Mouse (Mus musculus) G1E (cell line): ENCODE data around the gene Grb2. TPM values are rescaled to one million over a fixed set of nuclear protein-coding genes. Genes with fewer than 3 reads are reported as not detected.

ENCODE experiments used
- ATAC-seq: 2 replicates; pipeline ENCODE4 v1.8.0; 2016; ENCODE audit warnings: mild to moderate bottlenecking; ENCODE audit not compliant: insufficient number of reproducible peaks, poor library complexity, low FRiP score, severe bottlenecking; ENCODE audit errors: extremely low read depth
- DNase-seq: peaks from one replicate; pipeline ENCODE4 v3.0.0; 2012; ENCODE audit warnings: low spot score
- H3K27me3 ChIP-seq: 2 replicates; pipeline ENCODE4 v1.6.1; 2012; ENCODE audit warnings: mild to moderate bottlenecking, low read length, inconsistent platforms; ENCODE audit not compliant: insufficient read depth
- H3K36me3 ChIP-seq: replicated peaks from 2 replicates; pipeline ENCODE3; 2012; ENCODE audit warnings: mild to moderate bottlenecking, inconsistent platforms
- H3K4me1 ChIP-seq: 2 replicates; pipeline ENCODE4 v1.6.1; 2012; ENCODE audit warnings: low read depth, low read length, inconsistent platforms, mixed read lengths; ENCODE audit not compliant: insufficient read depth
- H3K4me3 ChIP-seq: 2 replicates; pipeline ENCODE4 v1.5.1; 2012; ENCODE audit warnings: low read depth, mild to moderate bottlenecking, inconsistent platforms, low read length, moderate library complexity, mixed read lengths
- H3K9me3 ChIP-seq: replicated peaks from 2 replicates; pipeline ENCODE4 v1.6.1; 2012; ENCODE audit warnings: inconsistent platforms
- CTCF ChIP-seq: IDR thresholded peaks from 2 replicates; pipeline ENCODE4 v1.5.1; 2012; ENCODE audit warnings: low read depth, low read length, inconsistent platforms, mixed read lengths
- GATA1 ChIP-seq: IDR thresholded peaks from 2 replicates; pipeline ENCODE4 v1.6.1; 2012; ENCODE audit warnings: borderline replicate concordance, low read length, inconsistent platforms, mixed read lengths
- GATA2 ChIP-seq: IDR thresholded peaks from 2 replicates; pipeline ENCODE4 v1.6.1; 2012; ENCODE audit warnings: low read depth, low read length, inconsistent platforms, borderline replicate concordance
- POLR2AphosphoS5 ChIP-seq: IDR thresholded peaks from 2 replicates; pipeline ENCODE4 v1.6.1; 2012; ENCODE audit warnings: low read depth, low read length, inconsistent platforms; ENCODE audit not compliant: insufficient replicate concordance
- TAL1 ChIP-seq: conservative IDR thresholded peaks from 2 replicates; pipeline ENCODE4 v1.6.1; 2012; ENCODE audit warnings: low read depth, low read length, inconsistent platforms, mixed read lengths
- polyA plus RNA-seq: library from polyadenylated mRNA; stranded (reverse); fragments of >175 nt; gene quantifications from 2 replicates; pipeline ENCODE4 v1.2.3, GENCODE M21; 2012
- total RNA-seq, 2 experiments: library from RNA; stranded (forward) in 1 of 2; stranded (reverse) in 1 of 2; fragments of 200-1000 nt in 1 of 2; fragments of >200 nt in 1 of 2; fragmentation: Nextera tagmentation in 1 of 2; gene quantifications; 2 replicates each; pipeline ENCODE4 v1.2.3; 2014 to 2017

Gene Grb2
- total and polyA plus RNA-seq, 3 experiments: 119 to 224 (median 209) TPM

DNA sequence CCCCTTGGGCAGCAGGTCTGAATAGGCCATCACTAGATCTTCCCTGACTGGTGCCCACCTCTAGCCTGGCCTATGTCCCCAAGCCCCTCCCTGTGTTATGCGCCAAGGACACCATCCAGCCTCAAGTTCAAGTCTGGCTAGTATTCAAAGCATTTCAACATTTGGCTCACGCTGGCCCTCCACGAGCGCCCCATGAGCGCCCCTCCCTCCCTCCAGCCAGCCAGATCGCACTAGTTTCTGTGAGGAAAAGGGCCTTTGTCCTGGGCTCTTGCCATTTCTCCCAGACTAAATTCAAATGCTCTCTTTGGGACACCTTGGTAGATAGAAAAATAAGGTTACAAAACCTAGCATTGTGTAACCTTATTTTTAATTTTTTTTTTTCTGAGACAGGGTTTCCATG is 92.5 kb downstream of the Grb2 start:
- no peak for ATAC-seq
- peaks cover 38% of the 10 kb centered on the region for H3K4me1 ChIP-seq
- TF ChIP-seq GATA2 (no peak), POLR2AphosphoS5 (no peak), CTCF (no peak), GATA1 (no peak), TAL1 (no peak)

DNA sequence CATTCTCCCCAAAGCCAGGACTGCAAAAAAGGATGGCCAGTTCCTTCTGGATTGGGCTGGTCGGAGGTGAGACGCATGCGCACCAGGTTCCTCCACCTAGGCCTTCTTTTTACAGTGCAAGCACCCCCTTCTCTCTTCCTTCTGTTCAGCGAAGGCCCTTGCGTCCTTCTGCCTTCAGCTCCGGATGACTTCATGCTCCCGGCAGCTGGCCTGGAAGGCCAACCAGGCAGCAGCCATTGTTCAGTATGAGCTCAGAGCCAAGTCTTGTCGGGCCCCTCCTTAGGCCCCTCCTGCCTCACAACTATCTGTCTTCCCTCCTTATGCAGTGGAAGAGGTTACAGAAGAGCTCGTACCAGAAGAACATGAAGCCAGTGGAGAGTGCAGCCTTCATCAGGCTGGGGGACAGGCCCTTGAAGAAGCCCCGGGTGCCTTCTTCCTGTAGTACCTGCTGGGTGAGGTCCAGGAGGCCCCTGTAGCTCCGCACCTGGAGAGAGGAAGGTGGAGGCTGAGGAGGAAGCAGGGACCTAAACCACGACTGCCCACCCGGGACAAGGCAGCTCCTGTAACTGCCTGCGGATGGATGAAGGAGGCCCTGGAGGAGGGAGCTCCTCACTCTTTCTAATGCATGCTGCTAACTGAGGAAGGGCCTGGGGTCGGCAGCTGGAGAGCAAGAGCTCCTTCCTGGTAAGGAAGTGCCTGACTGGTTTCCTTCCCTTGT is 93.1 kb downstream of the Grb2 start:
- Histone ChIP-seq H3K4me1 (peaks cover 40% of the 10 kb centered on the region), H3K36me3 (peaks cover 79% of the 10 kb centered on the region)

More for the DNA sequence above, 92.5 kb downstream of the Grb2 start:
- no peak for DNase-seq
- Histone ChIP-seq H3K36me3 (peaks cover 81% of the 10 kb centered on the region), H3K27me3 (no peaks in the 10 kb centered on the region), H3K9me3 (no peaks in the 10 kb centered on the region), H3K4me3 (no peak overlapping the region)

DNA sequence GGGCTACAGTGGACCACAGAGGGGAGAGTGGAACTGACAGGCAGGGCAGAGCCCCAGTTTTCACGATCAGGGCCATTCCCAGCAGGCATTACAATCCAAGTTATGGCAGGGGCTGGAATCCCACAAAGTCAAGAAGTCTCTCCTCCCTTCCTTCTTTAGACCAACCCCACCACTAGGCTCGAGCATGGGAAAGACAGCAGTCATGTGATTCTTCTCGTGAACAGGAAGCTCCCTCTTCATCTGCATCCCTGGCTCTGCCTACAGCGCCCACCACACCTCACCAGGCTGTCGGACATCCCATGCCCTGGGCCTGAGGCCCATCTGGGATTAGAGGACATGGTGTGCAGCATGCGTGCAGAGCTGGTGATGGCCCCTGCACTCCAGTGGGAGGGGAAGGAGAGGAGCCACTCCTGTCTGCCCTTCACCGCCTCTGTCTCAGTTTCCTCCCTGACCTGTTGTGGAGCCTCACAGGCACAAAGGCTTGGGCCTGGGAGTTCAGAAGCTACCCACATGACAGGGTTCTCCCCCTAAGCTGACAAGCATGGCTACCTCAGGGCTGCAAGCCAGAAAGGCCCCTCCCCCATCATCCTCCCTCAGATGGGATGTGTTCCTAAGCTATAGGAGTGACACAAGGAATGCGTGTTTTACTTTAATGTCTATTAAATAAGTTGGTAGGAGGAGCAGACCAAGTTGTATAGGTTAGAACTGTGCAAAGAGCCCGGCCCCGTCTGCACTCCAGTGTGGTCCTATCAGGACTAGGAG is 93.9 kb downstream of the Grb2 start:
- H3K4me3 ChIP-seq: no peak overlapping the region
- no peak for ATAC-seq
- H3K36me3 ChIP-seq: peaks cover 79% of the 10 kb centered on the region
- no peak for DNase-seq
- H3K27me3 ChIP-seq: no peaks in the 10 kb centered on the region
- H3K4me1 ChIP-seq: peaks cover 47% of the 10 kb centered on the region
- H3K9me3 ChIP-seq: no peaks in the 10 kb centered on the region
- TF ChIP-seq CTCF: no peak
- no peak for TF ChIP-seq POLR2AphosphoS5
- TF ChIP-seq GATA1: no peak
- no peak for TF ChIP-seq TAL1
- no peak for TF ChIP-seq GATA2

More for the DNA sequence above, 93.1 kb downstream of the Grb2 start:
- no peak for DNase-seq
- Histone ChIP-seq H3K9me3 (no peaks in the 10 kb centered on the region), H3K4me3 (no peak overlapping the region), H3K27me3 (no peaks in the 10 kb centered on the region)
- no peak for ATAC-seq
- TF ChIP-seq POLR2AphosphoS5 (no peak), CTCF (no peak), TAL1 (no peak), GATA1 (no peak), GATA2 (no peak)

DNA sequence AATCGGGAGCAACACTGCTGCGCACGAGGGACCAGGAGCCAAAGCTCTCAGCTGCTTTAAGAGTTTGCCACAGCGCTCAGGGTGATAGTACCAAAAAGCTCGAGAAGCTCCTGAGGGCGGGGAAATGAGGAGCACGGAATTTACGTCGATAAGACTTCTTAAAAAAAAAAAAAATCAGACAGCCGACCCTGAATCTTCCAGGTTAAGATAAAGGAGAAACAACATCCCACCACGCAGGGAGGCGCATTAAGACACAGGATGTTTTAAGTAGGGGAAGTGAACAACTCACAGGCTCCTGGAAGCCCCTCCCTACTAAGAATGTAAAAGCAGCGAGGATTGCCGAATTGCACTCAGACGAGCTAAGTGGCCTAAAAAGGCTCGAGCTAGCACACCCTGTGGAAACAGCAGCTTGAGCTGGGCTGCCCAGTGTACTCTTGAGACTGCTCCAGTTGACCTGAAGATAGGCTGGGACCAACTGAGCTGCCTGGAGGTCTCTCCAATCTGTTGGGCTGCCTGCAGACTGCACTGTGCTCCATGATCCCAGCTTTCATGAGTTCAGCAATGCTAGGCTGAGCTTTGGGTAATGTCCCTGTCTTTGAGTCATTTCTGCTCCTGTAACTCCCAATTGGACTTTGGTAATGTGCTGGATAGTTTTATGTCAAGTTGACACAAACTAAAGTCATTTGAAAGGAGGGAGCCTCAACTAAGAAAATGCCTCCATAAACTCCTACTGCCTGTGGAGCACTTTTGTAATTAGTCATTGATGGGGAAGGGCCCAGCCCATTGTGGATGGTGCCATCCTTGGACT is 95.1 kb downstream of the Grb2 start:
- Histone ChIP-seq H3K27me3 (no peaks in the 10 kb centered on the region), H3K9me3 (no peaks in the 10 kb centered on the region), H3K4me1 (peaks cover 58% of the 10 kb centered on the region), H3K36me3 (peaks cover 79% of the 10 kb centered on the region), H3K4me3 (peak overlapping the region; percentile 85)
- ATAC-seq (peak; percentile 9; the same call in 1 of the 2 replicates), DNase-seq (peak; percentile 49)
- TF ChIP-seq GATA2 (no peak), GATA1 (no peak), POLR2AphosphoS5 (no peak), CTCF (no peak), TAL1 (no peak)

DNA sequence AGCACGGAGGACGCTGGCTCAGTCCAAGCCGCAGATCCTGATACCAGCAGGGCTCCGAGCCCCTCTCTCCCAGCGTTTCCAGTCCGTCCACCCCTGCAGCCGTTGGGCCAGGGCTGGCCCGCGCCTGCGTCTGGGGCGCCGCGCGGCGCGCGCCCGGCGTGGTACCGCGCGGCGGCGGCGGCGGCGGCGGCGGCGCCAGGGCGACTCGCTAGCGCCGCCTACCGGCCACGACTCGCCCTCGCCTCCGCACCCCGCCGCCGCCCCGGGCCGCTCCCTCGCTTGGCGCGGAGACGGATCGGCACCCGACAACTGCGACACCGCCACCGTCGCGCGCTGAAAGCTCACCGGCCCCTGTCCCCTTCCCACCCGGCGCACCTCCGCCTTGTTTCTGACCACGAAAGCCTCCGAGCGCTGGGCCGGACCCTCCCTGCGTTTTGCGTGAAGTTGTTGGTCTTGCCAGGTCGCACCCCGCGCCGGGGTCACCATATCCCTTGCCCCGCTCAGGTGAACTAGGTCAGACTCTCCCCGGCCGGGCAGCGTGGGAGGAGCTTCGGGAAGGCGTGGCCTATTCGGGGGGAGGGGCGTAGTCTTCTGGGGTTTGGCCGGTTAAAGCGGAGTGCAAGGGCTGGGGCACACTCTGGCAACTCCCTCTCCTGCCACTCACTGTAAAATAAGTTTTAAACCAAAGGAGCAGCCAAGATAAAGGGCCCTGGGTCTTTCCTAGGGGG is 95.8 kb downstream of the Grb2 start, which contains the start of gene Mif4gd:
Mif4gd (minus strand) TSS at position 560 of the 728 bp plus-strand sequence.
- ATAC-seq (peak; percentile 85), DNase-seq (peak; percentile 89)
- H3K36me3 ChIP-seq: peaks cover 79% of the 10 kb centered on the region
- no peaks in the 10 kb centered on the region for H3K9me3 ChIP-seq
- TF ChIP-seq TAL1 (no peak), CTCF (peak; percentile 40; the same call in 1 of the 2 replicates), GATA2 (no peak), GATA1 (no peak)
- H3K4me3 ChIP-seq: peak within 1 kb of the TSS; percentile 85
- H3K27me3 ChIP-seq: no peaks in the 10 kb centered on the region
- H3K4me1 ChIP-seq: peaks cover 62% of the 10 kb centered on the region

DNA sequence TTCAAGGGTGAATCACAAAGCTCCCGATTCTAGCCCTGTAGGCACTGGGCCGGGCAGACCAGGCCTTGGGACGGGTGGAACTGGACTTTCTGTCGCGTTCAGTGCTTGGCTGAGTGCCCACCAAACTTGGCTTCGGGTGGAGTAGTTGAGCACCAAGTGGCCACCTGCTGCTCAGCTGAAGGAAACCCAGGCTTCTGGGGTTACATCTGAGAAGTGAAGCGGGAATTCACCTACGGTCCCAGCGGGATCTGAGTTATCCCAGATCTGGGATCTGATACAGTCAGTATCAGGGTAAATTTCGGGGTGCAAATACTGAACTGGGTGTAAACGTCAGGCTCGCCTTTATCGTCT is 96.4 kb downstream of the Grb2 start:
- Histone ChIP-seq H3K9me3 (no peaks in the 10 kb centered on the region), H3K27me3 (no peaks in the 10 kb centered on the region), H3K4me3 (peak overlapping the region; percentile 85), H3K4me1 (peaks cover 65% of the 10 kb centered on the region), H3K36me3 (peaks cover 79% of the 10 kb centered on the region)
- TF ChIP-seq CTCF: no peak
- TF ChIP-seq GATA2: no peak
- no peak for TF ChIP-seq TAL1
- no peak for TF ChIP-seq POLR2AphosphoS5
- TF ChIP-seq GATA1: no peak
- ATAC-seq (no peak), DNase-seq (peak; percentile 20)
